Mouse (Mus musculus) spleen, adult 2 months (tissue): ENCODE results near the gene Iqcn.

Source experiments
- CTCF ChIP-seq: fragments of 200-500 bp; IDR thresholded peaks from 2 replicates; pipeline ENCODE4 v1.5.1; 2011; ENCODE audit warnings: mild to moderate bottlenecking, inconsistent platforms; ENCODE audit not compliant: insufficient read depth, insufficient read length, insufficient replicate concordance; ENCODE audit errors: extremely low read depth
- POLR2A ChIP-seq: fragments of 200-500 bp; IDR thresholded peaks from 2 replicates; pipeline ENCODE4 v1.6.1; 2011; ENCODE audit warnings: low read depth, low read length, inconsistent platforms

GRCm38 (mm10) chr8:70741661-70742060 lies 38.4 kb downstream of the Iqcn start:
- TF ChIP-seq CTCF (no peak), POLR2A (no peak)
